Mouse (Mus musculus): ENCODE results near the gene Usb1. TPM values are rescaled to one million over a fixed set of nuclear protein-coding genes. Genes with fewer than 3 reads are reported as not detected.
A peak's percentile ranks its signal among the peaks of the same experiment; 100 is the strongest.

Gene Usb1
- total RNA-seq (2014; fragmentation: Nextera tagmentation), result 12.3 and 16.9 TPM in 2 replicates
- 5.1 and 9.4 TPM in 2 replicates for total RNA-seq (2017)

DNA sequence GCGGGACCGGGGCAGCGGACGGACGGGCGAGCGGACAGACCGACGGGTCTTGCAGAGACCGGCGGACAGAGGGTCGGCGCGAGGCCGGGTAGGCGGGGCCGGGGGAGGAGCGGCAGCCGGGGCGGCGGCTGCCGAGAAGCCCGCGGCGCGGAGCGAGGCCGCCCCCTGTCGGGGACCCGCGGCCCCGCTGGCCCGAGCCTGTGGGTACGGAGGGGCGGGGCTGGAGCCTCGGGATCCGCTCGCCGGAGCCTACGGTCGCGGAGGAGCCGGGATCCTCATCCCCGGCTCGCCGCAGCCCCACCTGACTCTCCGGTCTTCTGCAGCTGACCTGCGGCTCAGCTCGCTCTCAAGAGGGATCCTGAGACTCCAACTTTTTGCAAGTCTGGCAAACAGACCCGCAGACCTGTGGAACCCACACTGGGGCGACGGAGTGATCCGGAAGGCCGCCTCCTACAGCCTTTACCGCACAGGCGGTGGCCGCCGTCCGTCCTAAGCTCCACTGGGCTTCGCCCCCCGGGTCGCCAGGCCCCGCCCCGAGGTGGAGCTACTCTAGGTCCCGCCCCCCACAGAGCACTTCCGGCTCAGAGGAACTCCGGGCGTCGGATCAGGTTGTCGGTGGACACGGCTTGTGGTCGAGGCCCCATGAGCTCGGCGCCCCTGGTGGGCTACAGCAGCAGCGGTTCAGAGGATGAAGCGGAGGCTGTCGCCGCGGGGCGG is at the start of gene Usb1, which contains the start of gene Zfp319:
Gene Usb1, plus strand, starts transcription at position 565 of the 717 bp plus-strand sequence.
Gene Zfp319, minus strand, starts transcription at position 231 of the 717 bp plus-strand sequence.
- ATAC-seq (replicated peaks; ENCODE audit: low FRiP score, low TSS enrichment, poor library complexity, severe bottlenecking), result peak; percentile 92

DNA sequence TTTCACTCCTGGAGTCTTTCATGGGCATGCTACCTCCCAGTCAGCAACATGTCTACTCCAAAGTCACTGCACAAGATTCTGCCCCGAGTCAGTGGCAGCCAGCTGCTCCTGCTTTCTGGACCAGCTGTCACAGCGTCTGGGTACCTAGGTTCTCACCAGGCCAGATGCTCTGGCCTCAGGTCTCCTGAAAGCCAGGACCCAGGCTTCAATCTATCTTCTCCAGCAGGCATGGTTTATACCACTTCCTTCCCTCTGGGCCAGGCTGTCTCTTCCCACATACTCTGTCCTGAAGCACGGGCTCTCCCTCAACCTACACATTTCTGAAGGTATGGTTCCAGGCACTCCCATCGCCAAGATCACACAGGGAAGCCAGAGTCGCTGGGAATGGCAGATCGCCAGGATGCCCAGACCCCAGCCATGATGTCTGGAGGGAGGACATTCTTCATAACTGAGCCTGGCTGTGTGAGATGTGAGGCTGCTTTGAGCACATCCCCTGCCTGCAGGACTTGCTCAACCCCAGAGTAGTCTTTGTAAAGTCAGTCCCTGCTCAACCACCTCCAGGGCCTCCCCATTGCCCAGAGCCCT is 42.9 kb upstream of the Usb1 start:
- no peak for ATAC-seq (replicated peaks; ENCODE audit: low FRiP score, low TSS enrichment, poor library complexity, severe bottlenecking)

DNA sequence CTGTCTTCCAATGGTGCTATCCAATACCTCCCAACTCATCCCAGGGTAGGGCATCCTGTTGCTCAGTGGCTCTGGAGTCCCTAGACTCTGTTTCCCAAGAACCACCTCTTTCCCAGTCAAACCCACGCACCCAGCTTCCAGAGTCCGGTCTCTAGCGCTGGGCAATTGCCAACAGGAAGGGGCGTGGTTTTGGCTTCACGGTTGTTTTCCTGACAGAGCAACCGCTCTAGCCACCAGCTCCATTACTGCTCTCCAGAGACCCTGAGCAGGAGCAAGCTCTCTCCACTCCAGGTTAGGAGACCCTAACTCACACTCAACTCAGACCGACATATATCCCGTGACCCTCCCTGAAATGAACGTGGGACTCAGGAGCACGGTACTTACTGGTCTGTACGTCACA is 38.9 kb upstream of the Usb1 start:
- peak; percentile 69 for ATAC-seq (replicated peaks; ENCODE audit: low FRiP score, low TSS enrichment, poor library complexity, severe bottlenecking)

DNA sequence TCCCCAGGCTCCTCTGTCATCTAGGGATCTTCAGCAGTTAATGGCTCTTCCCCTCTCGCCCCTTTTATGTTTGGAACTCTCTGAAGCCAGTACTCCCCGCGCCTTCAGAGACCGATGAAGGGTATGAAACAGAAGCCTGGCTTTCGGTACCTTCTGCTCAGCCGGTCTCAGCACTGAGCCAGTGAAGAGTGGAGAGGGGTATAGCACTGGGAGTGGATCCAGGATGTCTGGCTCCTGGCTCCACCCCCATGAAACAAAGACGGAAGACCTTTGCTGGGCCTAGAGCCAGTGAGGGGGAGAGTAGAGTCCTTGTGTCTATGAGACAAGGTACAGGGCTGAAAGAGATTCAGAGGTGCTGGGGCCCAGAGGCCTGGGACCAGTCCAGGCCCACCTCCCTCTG is 38.2 kb upstream of the Usb1 start:
- ATAC-seq (replicated peaks; ENCODE audit: low FRiP score, low TSS enrichment, poor library complexity, severe bottlenecking), result peak; percentile 69

DNA sequence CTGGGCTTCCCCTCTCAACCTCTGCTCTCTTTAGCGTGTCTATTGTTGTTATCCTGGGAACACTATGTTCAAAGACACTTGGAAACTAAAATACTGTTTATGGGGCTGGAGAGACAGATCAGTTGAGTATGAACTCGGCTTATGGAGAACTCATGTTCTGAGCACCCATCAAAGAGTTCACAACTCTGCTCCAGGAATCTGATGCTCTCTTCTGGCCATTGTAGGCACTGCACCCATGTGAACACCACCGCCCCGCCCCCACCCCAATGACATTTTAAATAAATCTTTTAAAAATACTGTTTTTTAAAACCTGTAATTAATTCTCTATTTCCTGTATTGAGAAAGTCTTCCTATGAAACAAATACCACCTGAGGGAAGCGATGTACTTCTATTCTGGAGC is 29.7 kb upstream of the Usb1 start:
- peak; percentile 77 for ATAC-seq (replicated peaks; ENCODE audit: low FRiP score, low TSS enrichment, poor library complexity, severe bottlenecking)

DNA sequence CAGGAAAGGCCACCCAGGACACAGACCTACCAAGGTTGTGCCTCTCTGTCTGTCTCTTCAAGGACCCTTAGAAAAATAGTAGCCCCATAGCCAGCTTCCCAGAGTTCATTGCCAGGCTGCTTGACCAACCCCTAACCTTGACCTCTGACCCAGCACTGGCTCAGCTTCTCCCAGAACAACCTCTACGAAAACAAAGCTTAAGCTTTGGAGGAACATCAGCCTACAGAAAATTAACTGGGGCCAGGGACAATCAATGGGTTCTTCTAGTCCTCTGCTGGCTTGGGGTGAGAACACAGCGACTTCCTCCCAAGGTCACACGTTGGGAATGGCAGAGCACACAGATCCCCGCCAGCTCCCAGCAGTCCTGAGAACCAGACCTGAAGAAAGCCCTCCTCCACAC is 26.6 kb upstream of the Usb1 start:
- ATAC-seq (replicated peaks; ENCODE audit: low FRiP score, low TSS enrichment, poor library complexity, severe bottlenecking), result no peak

DNA sequence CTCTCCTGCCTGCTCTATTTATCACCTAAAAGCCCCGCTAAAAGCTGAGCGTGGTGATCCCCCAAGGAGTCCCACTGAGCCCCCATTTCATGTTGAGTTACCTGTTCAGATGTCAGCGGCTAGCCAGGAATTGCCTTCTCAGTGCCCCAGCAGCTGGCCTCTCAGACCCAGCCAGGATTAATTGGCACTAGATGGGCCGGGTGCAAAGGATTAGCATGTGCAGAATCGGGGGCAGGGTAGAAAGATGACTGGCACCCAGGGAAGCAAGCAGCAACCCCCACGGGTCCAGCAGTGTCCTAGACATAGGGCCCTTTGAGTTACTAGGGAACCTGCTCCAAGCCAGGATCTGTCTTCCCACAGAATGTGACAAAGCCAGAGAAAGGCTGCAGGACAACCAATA is 25.7 kb upstream of the Usb1 start, which contains the start of gene Cngb1:
Gene Cngb1, minus strand, starts transcription at position 155 of the 400 bp plus-strand sequence.
- no peak for ATAC-seq (replicated peaks; ENCODE audit: low FRiP score, low TSS enrichment, poor library complexity, severe bottlenecking)

DNA sequence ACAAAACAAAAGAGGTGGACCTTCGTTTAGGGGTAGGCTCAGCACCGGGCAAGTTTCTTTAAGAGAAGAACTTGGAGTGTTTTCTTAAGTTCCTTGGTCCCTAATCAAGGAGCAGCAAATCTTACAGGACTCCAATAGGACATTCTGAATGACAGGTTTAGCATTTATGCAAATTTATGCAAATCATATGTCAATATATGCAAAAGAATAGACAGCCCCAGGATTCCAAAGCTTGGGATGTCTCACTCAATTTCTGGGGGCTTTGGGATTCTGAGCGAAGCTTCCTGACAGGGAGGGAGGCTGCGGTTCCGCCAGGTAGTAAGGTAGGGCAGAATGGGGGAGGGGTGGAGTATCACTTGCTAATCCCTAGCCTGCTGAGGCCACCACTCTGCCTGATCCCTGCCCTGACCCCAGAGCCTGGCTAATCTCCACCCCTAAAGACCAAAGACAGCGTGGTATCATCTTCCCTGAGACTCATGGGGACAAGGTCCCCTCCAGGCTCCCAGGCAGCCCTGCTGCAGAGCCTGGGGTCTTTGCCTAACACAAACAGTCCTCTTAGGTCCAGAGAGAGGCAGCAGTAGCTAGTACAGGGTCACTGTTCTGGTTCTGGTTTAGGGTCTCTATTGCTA is 21.6 kb upstream of the Usb1 start, which contains the start of gene Tepp:
Gene Tepp, plus strand, starts transcription at position 225 of the 629 bp plus-strand sequence.
- no peak for ATAC-seq (replicated peaks; ENCODE audit: low FRiP score, low TSS enrichment, poor library complexity, severe bottlenecking)

DNA sequence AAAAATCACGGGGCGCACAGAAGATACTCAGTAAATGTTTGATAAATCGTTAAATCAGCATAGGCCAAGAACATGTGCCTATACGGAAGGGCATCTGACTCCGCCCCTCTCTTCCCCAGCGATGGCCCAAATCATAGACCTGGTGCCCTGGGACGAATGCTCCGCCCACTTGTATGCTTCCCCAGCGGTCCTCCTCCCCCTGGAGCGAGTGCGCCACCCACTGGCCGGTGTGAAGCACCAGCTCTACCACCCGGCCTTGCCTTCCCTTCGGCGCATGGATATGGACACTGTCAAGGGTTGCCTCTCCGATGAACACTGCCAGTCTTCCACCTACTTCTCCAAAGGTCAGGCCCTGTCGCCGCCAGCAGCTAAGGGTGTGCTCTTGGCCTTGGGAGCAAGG is 19.2 kb upstream of the Usb1 start:
- peak; percentile 45 for ATAC-seq (replicated peaks; ENCODE audit: low FRiP score, low TSS enrichment, poor library complexity, severe bottlenecking)

DNA sequence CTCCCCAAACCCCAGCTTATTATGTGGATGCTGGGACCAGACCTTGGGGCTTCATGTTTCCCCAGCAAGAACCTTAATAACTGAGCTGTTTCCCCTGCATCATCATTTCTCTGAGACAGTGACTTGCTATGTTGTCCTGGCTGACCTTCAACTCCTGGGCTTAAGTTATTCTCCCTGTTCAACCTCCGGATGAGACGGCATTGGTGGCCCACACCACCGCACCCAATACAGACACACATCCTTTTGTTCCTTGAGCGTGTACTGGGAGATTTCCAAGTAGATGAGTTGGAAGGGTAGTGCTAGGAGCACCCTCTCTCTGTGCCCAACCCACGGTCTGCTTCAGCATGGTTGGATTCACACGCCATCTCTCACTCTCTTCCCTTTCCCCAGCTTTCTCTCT is 18.2 kb upstream of the Usb1 start:
- no peak for ATAC-seq (replicated peaks; ENCODE audit: low FRiP score, low TSS enrichment, poor library complexity, severe bottlenecking)

DNA sequence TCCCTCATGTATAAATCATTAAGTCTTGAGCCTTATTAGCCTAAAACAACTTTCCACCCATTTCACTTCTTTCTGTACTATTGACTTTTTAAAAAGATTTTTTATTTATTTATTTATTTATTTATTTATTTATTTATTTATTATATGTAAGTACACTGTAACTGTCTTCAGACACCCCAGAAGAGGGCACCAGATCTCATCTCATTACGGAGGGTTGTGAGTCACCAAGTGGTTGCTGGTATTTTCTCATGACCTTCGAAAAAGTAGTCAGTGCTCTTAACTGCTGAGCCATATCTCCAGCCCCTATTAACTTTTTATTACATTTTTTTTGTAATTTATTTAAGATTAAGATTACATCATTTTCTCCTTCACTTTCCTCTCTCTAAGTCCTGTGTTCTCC is 17.4 kb upstream of the Usb1 start:
- ATAC-seq (replicated peaks; ENCODE audit: low FRiP score, low TSS enrichment, poor library complexity, severe bottlenecking), result no peak

DNA sequence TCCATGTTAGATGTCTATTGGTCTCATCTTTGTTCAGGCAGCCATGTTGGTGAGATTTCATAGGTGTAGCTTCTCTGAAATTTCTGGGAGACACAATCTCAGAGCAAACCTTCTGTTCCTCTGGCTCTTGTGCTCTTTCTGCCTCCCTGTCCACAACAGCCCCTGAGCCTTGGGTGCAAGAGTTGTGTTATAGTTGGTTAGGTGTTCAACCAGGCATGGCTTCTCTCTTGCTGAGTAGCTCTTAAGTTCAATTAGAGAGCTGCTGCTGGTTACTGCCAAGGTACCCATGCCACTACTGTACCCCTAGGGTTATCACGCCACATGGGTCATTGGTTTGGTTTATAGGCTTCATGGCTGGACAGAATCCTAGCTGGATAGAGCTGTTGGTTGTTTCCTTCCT is 16.7 kb upstream of the Usb1 start:
- ATAC-seq (replicated peaks; ENCODE audit: low FRiP score, low TSS enrichment, poor library complexity, severe bottlenecking), result no peak

DNA sequence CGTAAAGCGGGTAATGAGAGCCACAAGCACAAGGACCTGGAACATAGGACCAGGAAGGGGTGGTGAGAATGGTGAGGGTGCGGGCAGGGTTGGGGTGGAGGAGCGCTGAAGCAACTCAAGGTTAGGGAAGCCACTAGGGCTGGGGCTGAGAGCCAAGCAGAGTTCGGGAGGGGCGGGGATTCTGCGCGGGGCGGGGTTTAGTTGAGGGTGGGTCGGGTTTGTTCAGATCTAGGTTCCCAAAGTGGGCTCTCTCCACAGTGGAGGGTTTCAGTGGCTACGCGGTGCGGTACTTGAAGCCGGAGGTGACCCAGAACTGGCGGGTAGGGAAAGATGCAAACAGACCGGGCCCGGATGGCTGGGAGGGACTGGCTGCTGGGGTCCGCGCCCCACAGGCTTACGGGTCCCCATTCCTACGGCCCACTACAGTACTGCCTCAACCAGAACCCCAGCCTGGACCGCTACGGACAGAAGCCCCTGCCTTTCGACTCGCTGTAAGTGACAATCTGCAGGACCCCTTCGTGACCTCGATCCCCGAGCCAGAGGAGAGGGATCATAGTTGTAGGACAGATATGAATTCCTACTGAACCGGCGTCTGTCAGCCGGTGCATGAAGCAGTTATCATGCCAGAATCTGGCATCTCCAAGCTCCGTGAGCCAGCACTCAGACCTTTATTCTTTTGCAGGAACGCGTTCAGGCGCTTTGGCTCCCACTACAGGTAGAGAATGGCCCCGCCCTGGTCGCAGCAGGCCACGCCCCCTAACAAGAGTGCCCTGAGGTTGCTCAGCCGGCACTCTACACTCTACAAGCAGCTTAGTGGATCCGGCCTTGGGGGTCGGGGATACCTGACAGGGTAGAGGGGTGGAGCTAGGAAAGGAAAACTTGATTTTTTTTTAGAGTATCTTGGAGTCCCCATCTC is 11.6 kb upstream of the Usb1 start:
- ATAC-seq (replicated peaks; ENCODE audit: low FRiP score, low TSS enrichment, poor library complexity, severe bottlenecking), result peak; percentile 86

DNA sequence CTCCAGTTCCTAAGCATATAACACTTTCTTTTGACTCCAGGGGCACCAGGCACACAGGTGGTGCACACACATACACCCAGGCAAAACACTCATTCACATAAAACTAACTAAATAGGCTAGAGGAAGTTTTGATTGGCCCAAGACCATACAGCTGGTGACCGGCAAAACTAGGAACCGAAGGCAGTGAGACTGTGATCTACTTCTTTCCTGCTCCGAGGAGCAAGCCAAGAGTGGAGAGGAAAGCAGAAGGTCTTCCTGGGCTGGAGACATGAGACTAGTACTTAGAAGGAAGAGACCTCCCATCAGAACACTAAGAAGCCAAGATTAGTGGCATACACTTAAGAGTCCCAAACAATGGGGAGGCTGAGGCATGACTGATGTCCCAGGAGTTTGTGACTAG is 8.9 kb upstream of the Usb1 start:
- no peak for ATAC-seq (replicated peaks; ENCODE audit: low FRiP score, low TSS enrichment, poor library complexity, severe bottlenecking)

DNA sequence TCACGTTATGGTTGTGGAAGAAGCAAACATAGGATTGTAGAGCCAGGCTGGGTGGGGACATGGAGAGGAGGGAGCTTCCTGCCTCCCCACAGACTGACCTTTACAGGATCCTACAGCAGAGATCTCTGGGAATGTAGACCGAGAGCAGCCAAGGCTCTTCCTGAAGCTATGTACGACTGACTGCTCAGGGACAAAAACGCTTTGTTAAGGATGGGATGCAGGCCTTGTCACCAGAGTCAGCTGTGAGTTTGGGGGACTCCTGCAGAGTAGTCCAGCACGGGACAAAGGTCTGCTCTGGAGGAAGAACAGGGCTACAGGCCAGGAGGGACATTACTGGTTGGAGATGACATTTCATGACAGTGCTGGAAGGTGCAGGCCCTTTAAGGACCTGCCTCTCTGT is 7.4 kb upstream of the Usb1 start:
- ATAC-seq (replicated peaks; ENCODE audit: low FRiP score, low TSS enrichment, poor library complexity, severe bottlenecking), result no peak

DNA sequence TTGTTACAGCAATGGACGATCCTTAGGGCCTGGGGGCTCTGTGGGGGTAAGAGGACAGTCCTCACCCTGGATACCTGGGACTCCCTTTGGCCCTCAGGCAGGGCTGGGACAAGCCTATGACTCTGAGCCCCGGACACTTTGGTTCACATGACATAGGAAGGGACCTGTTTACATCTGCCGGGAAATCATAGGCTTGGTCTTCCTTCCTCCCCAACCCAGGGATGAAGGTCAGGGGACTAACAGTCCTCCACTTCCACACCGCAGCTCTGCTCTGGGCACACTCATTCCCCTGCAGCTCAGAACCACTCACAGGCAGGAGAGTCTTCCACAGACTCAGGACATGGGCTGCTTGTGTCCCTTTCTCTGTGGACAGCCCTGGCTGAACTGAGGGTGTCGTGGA is 5.3 kb upstream of the Usb1 start:
- no peak for ATAC-seq (replicated peaks; ENCODE audit: low FRiP score, low TSS enrichment, poor library complexity, severe bottlenecking)

DNA sequence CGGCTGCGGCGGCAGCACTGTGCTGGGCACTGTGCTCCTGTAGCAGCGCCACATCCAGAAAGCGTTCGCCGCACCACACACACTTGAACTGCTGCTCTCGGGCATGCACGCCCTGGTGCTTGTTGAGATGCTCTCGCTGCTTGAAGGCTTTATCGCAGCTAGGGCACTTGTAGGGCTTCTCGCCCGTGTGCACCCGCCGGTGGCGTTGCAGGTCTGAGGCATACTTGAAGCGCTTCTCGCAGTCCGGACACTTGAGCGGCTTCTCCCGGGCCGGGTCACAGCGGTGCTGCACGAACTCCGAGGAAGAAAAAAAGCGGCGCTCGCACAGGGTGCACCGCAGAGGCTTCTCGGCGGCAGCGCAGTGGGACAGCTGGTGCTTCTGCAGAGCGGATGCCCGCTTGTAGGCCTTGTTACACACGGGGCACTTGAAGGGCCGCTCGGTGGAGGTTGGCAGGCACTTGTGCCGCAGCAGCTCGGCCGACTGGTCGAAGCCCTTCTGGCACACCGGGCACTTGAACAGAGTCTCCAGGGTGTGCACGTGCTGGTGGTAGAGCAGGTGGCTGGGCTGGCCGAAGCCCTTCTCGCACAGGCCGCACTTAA is 4.1 kb upstream of the Usb1 start:
- ATAC-seq (replicated peaks; ENCODE audit: low FRiP score, low TSS enrichment, poor library complexity, severe bottlenecking), result no peak

DNA sequence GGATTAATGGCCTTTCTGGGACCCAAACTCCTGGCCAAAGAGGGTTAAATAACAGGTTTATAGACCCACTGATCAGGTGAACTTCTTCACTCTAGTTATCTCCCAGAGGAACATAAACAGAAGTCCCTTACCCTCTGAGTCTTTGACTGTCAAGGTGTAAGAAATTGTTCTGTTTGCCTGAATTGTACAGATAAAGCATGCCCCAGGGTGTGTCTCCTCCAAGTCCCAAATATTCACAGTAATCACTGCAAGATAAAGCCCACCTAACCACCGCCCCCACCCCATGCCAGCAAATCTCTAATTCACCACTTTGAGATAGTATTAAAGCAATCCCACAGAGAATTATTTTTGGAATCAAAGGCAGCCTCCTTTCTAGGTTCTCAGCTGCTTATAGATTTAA is 1.7 kb upstream of the Usb1 start:
- no peak for ATAC-seq (replicated peaks; ENCODE audit: low FRiP score, low TSS enrichment, poor library complexity, severe bottlenecking)

DNA sequence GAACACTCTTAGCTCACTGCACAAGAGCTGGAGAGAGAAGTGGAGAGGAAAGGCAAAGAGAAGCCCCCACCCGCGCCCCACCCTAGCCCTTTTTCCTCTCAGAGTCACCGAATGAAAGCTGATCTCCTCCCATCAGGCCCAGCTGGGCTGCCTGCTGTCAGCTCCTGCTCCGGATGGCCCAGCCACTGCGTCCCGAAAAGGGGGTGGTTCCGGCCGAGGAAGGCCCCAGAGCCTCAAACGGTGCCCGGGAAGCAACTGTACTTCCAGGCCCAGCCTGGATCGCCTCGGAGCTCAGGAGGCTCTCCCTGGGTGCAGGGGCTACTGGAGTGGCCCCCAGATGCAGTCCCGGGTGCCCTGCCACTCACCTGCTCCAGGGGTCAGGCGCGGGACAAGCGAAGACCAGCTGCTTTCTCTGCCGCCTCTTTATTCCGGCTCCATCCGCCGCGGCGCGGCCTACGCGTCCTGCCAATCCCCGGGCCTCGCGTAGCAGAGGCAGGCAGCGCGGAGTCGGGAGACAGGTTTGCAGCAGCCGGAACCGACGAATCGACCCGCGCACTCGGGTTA is 846 bp upstream of the Usb1 start:
- ATAC-seq (replicated peaks; ENCODE audit: low FRiP score, low TSS enrichment, poor library complexity, severe bottlenecking), result peak; percentile 20

Data from megakaryocyte-erythroid progenitor cell, adult 5-6 weeks (primary cell).